Mouse (Mus musculus) ES-Bruce4 (cell line): Measurements from ENCODE around the gene Snap91.

ENCODE experiments used
- CTCF ChIP-seq: IDR thresholded peaks from one replicate; pipeline ENCODE4 v1.8.1; 2011; ENCODE audit warnings: low read depth, low read length
- POLR2A ChIP-seq: IDR thresholded peaks from one replicate; pipeline ENCODE4 v1.8.1; 2011; ENCODE audit warnings: low read length; ENCODE audit not compliant: insufficient read depth

GRCm38 (mm10) chr9:86720227-86720626 lies 160.2 kb downstream of the Snap91 start:
- TF ChIP-seq CTCF: no peak
- no peak for TF ChIP-seq POLR2A
